Mouse (Mus musculus): ENCODE results near the gene Mrpl23. TPM values are rescaled to one million over a fixed set of nuclear protein-coding genes. Genes with fewer than 3 reads are reported as not detected.

Mrpl23 gene
- total and polyA plus RNA-seq, 2 experiments from 2014 or later = 25.5 to 73.5 TPM

- no peak for ATAC-seq
- Histone ChIP-seq H3K4me2 (ENCODE audit: low read depth) (no peak overlapping the region), H3K4me3 (ENCODE audit: low read depth, low read length) (no peak overlapping the region), H3K27ac (ENCODE audit: low read depth, low read length) (0 out of 2 replicates have a peak overlapping the region, but pooled peaks have one; percentile 5), H3K4me1 (ENCODE audit: insufficient read depth) (0 out of 2 replicates have a peak, but pooled peaks cover 4% of the 10 kb centered on the region), H3K9me3 (ENCODE audit: low read length) (no peaks in the 10 kb centered on the region), H3K36me3 (ENCODE audit: insufficient read depth) (peaks cover 27% of the 10 kb centered on the region), H3K9ac (no peak overlapping the region), H3K27me3 (ENCODE audit: insufficient read depth, low read length) (no peaks in the 10 kb centered on the region)
- 26% methylated on average over 4 of the region's 4 CpGs for WGBS
- no peak for DNase-seq
- TF ChIP-seq CTCF (IDR thresholded peaks at IDR 0.05; ENCODE audit: low read depth) = no peak
Measured at GRCm38 (mm10) chr7:142538291-142538690, 5.8 kb downstream of the Mrpl23 start.

GRCm38 (mm10) chr7:142538766-142539165 lies 6.3 kb downstream of the Mrpl23 start:
- no peak for ATAC-seq
- no peak overlapping the region for H3K9ac ChIP-seq
- no peak overlapping the region for H3K27ac ChIP-seq (ENCODE audit: low read depth, low read length)
- H3K36me3 ChIP-seq (ENCODE audit: insufficient read depth) = peaks cover 27% of the 10 kb centered on the region
- no peak for TF ChIP-seq CTCF (IDR thresholded peaks at IDR 0.05; ENCODE audit: low read depth)
- 0 out of 2 replicates have a peak, but pooled peaks cover 4% of the 10 kb centered on the region for H3K4me1 ChIP-seq (ENCODE audit: insufficient read depth)
- no peaks in the 10 kb centered on the region for H3K27me3 ChIP-seq (ENCODE audit: insufficient read depth, low read length)
- no peak overlapping the region for H3K4me2 ChIP-seq (ENCODE audit: low read depth)
- 22% methylated on average over 6 of the region's 6 CpGs for WGBS
- no peak for DNase-seq
- no peaks in the 10 kb centered on the region for H3K9me3 ChIP-seq (ENCODE audit: low read length)
- no peak overlapping the region for H3K4me3 ChIP-seq (ENCODE audit: low read depth, low read length)

- TF ChIP-seq CTCF (IDR thresholded peaks at IDR 0.05; ENCODE audit: low read depth) = no peak
Measured at GRCm38 (mm10) chr7:142539828-142540227, 7.3 kb downstream of the Mrpl23 start.

GRCm38 (mm10) chr7:142542771-142543303 lies 10.4 kb downstream of the Mrpl23 start:
- Histone ChIP-seq H3K27me3 (ENCODE audit: insufficient read depth, low read length) (no peaks in the 10 kb centered on the region), H3K27ac (ENCODE audit: low read depth, low read length) (no peak overlapping the region), H3K9me3 (ENCODE audit: low read length) (no peaks in the 10 kb centered on the region), H3K9ac (no peak overlapping the region), H3K36me3 (ENCODE audit: insufficient read depth) (peaks cover 22% of the 10 kb centered on the region; the same call in 1 of the 2 replicates), H3K4me2 (ENCODE audit: low read depth) (no peak overlapping the region), H3K4me3 (ENCODE audit: low read depth, low read length) (no peak overlapping the region), H3K4me1 (ENCODE audit: insufficient read depth) (no peaks in the 10 kb centered on the region)
- TF ChIP-seq CTCF (IDR thresholded peaks at IDR 0.05; ENCODE audit: low read depth) = no peak
- DNase-seq (no peak), ATAC-seq (no peak)
- WGBS = 41% methylated on average over 11 of the region's 11 CpGs

More at GRCm38 (mm10) chr7:142539828-142540227, 7.3 kb downstream of the Mrpl23 start:
- H3K27ac ChIP-seq (ENCODE audit: low read depth, low read length) = no peak overlapping the region
- peaks cover 27% of the 10 kb centered on the region for H3K36me3 ChIP-seq (ENCODE audit: insufficient read depth)
- H3K4me1 ChIP-seq (ENCODE audit: insufficient read depth) = no peaks in the 10 kb centered on the region
- no peaks in the 10 kb centered on the region for H3K27me3 ChIP-seq (ENCODE audit: insufficient read depth, low read length)
- no peak overlapping the region for H3K4me2 ChIP-seq (ENCODE audit: low read depth)
- no peak overlapping the region for H3K4me3 ChIP-seq (ENCODE audit: low read depth, low read length)
- WGBS = 69% methylated on average over 8 of the region's 8 CpGs
- H3K9me3 ChIP-seq (ENCODE audit: low read length) = no peaks in the 10 kb centered on the region
- DNase-seq (no peak), ATAC-seq (no peak)
- H3K9ac ChIP-seq = no peak overlapping the region

- 86% methylated on average over 7 of the region's 7 CpGs for WGBS
- H3K27ac ChIP-seq (ENCODE audit: low read depth, low read length) = no peak overlapping the region
- no peaks in the 10 kb centered on the region for H3K4me1 ChIP-seq (ENCODE audit: insufficient read depth)
- no peak for TF ChIP-seq CTCF (IDR thresholded peaks at IDR 0.05; ENCODE audit: low read depth)
- no peak overlapping the region for H3K4me2 ChIP-seq (ENCODE audit: low read depth)
- DNase-seq (no peak), ATAC-seq (no peak)
- no peak overlapping the region for H3K9ac ChIP-seq
- peaks cover 15% of the 10 kb centered on the region; the same call in 1 of the 2 replicates for H3K36me3 ChIP-seq (ENCODE audit: insufficient read depth)
- no peaks in the 10 kb centered on the region for H3K9me3 ChIP-seq (ENCODE audit: low read length)
- H3K4me3 ChIP-seq (ENCODE audit: low read depth, low read length) = no peak overlapping the region
- no peaks in the 10 kb centered on the region for H3K27me3 ChIP-seq (ENCODE audit: insufficient read depth, low read length)
Measured at GRCm38 (mm10) chr7:142545967-142546366, 13.5 kb downstream of the Mrpl23 start.

- ATAC-seq (no peak), DNase-seq (no peak)
- 71% methylated on average over 2 of the region's 2 CpGs for WGBS
- Histone ChIP-seq H3K27ac (ENCODE audit: low read depth, low read length) (no peak overlapping the region), H3K9me3 (ENCODE audit: low read length) (no peaks in the 10 kb centered on the region), H3K9ac (no peak overlapping the region), H3K4me2 (ENCODE audit: low read depth) (no peak overlapping the region), H3K36me3 (ENCODE audit: insufficient read depth) (0 out of 2 replicates have a peak, but pooled peaks cover 6% of the 10 kb centered on the region), H3K4me1 (ENCODE audit: insufficient read depth) (no peaks in the 10 kb centered on the region), H3K27me3 (ENCODE audit: insufficient read depth, low read length) (no peaks in the 10 kb centered on the region), H3K4me3 (ENCODE audit: low read depth, low read length) (no peak overlapping the region)
- no peak for TF ChIP-seq CTCF (IDR thresholded peaks at IDR 0.05; ENCODE audit: low read depth)
Measured at GRCm38 (mm10) chr7:142547874-142548273, 15.4 kb downstream of the Mrpl23 start.

- no peaks in the 10 kb centered on the region for H3K4me1 ChIP-seq (ENCODE audit: insufficient read depth)
- H3K9me3 ChIP-seq (ENCODE audit: low read length) = no peaks in the 10 kb centered on the region
- 17% methylated on average over 6 of the region's 6 CpGs for WGBS
Measured at GRCm38 (mm10) chr7:142548706-142549105, 16.2 kb downstream of the Mrpl23 start.

More at GRCm38 (mm10) chr7:142548706-142549105, 16.2 kb downstream of the Mrpl23 start:
- H3K36me3 ChIP-seq (ENCODE audit: insufficient read depth) = 0 out of 2 replicates have a peak, but pooled peaks cover 6% of the 10 kb centered on the region
- no peak overlapping the region for H3K4me3 ChIP-seq (ENCODE audit: low read depth, low read length)
- no peak for ATAC-seq
- TF ChIP-seq CTCF (IDR thresholded peaks at IDR 0.05; ENCODE audit: low read depth) = no peak
- no peak overlapping the region for H3K27ac ChIP-seq (ENCODE audit: low read depth, low read length)
- H3K27me3 ChIP-seq (ENCODE audit: insufficient read depth, low read length) = no peaks in the 10 kb centered on the region
- no peak for DNase-seq
- H3K9ac ChIP-seq = no peak overlapping the region
- H3K4me2 ChIP-seq (ENCODE audit: low read depth) = no peak overlapping the region

Data from forebrain, postnatal 0 days (tissue).